Mouse (Mus musculus) ZHBTc4 (cell line): Measurements from ENCODE around the gene Chtop.

Source experiments
- DNase-seq: peaks from one replicate; pipeline ENCODE4 v3.0.0-alpha.2; 2011; ENCODE audit warnings: low read depth, low spot score

Chtop gene

GRCm38 (mm10) chr3:90512276-90512675, 3.0 kb upstream of the Chtop start:
- no peak for DNase-seq

- DNase-seq, result no peak
These were observed 437 bp upstream of the Chtop start for GRCm38 (mm10) chr3:90509747-90510123.

GRCm38 (mm10) chr3:90508287-90508949, 880 bp downstream of the Chtop start:
- DNase-seq, result no peak

GRCm38 (mm10) chr3:90506362-90506761, 2.9 kb downstream of the Chtop start:
- DNase-seq, result no peak

- DNase-seq, result no peak
These were observed 4.1 kb downstream of the Chtop start for GRCm38 (mm10) chr3:90505216-90505615.

GRCm38 (mm10) chr3:90503444-90503843, 5.9 kb downstream of the Chtop start:
- no peak for DNase-seq

- DNase-seq, result no peak
These were observed 11.7 kb downstream of the Chtop start for GRCm38 (mm10) chr3:90497597-90497996.

- DNase-seq, result no peak
These were observed 13.3 kb downstream of the Chtop start for GRCm38 (mm10) chr3:90495850-90496525.

GRCm38 (mm10) chr3:90493831-90494540, 15.3 kb downstream of the Chtop start:
- DNase-seq, result no peak

GRCm38 (mm10) chr3:90491350-90491749, 17.9 kb downstream of the Chtop start:
- peak; percentile 67 for DNase-seq

GRCm38 (mm10) chr3:90490696-90491256, 18.5 kb downstream of the Chtop start, which contains the start of gene Snapin:
TSS of gene Snapin (minus strand) at chr3:90491033.
- peak; percentile 97 for DNase-seq

- DNase-seq, result no peak
These were observed 20.7 kb downstream of the Chtop start for GRCm38 (mm10) chr3:90488576-90488975.

- no peak for DNase-seq
These were observed 22.3 kb downstream of the Chtop start for GRCm38 (mm10) chr3:90486998-90487397.

GRCm38 (mm10) chr3:90475831-90476611, 33.3 kb downstream of the Chtop start, which contains the start of gene Ilf2:
TSS of gene Ilf2 (plus strand) at chr3:90476126.
- peak; percentile 99 for DNase-seq

GRCm38 (mm10) chr3:90475151-90475830, 34.0 kb downstream of the Chtop start:
- DNase-seq, result peak; percentile 39

- peak; percentile 79 for DNase-seq
These were observed 37.1 kb downstream of the Chtop start for GRCm38 (mm10) chr3:90472213-90472612.

GRCm38 (mm10) chr3:90467618-90468300, 41.5 kb downstream of the Chtop start:
- peak; percentile 57 for DNase-seq

- peak; percentile 76 for DNase-seq
These were observed 43.0 kb downstream of the Chtop start for GRCm38 (mm10) chr3:90466311-90466766.

- peak; percentile 49 for DNase-seq
These were observed 43.5 kb downstream of the Chtop start, which contains the start of gene Npr1 for GRCm38 (mm10) chr3:90465686-90466310. TSS of gene Npr1 (minus strand) at chr3:90465866.
